Mouse (Mus musculus): ENCODE data around the gene Ctnnbl1.
A peak's percentile ranks its signal among the peaks of the same experiment; 100 is the strongest.

Gene Ctnnbl1

DNA sequence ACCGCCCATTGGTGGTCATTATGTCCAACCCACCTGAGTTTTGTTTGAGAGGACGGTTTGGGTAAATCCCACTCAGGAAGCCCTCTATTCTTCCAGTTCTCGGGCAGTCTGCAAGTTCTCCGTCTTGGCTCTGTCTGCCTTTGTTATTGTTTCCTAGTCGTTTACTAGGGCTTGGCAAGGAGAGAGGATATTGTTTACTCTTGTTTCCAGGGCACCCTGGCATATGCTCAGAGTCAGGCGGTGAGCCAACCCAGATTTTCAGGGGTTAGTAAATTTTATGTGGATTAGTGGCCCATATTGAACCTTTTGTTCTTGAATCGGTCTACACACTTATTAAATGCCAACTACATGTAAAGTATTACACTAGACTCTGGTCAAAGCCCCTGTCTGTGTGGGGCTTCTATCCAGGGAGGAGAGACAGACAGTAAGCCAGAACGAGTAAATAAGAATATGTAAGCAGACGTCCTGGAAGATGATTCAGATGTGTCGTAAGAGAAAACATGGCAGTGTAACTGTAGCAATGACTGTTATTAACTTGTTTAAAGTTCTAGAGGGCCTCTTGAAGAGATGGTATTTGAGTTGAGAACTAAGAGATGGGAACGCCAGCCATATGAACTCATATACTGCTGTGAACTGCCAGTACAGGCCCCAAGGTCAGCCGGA lies 13.9 kb downstream of the Ctnnbl1 start:
- peak; percentile 46 for DNase-seq (ENCODE audit: low spot score)

DNA sequence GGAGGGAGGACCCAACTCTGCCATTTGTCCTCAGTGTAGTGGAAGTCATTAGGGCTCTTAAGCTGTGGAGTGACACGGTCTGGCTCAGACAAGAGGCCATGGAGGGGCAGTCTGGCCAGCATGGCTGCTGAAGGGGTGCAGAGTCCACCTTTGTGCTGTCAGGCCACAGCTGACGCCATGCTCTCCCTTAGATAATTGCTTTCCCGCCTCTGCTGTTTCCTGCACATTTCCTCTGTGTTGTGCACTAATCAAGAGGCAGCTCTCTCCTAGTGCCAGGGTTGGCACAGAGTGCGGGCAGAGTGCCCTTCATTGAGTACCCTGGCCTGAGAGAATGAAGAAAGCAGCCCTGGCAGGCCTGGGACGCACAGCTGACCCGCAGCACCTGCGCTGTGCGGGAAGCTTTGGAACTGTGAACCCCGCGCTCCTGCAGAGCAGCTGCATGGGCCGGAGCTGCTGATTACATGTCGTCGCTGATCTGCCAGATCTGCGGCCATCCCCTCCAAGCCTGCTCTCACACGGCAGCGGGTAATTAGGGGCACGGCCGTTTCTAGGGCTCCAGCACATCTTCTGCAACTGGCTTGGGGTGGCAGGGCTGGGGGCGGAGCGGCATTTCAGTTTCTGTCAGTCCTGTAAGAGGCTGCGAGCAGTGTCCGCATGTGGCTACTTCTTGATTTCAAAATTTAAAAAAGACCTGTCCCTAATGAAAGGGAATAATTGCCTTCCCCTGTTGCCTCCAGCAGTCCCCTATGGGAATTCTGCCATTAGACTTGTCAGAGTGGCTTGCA lies 14.6 kb downstream of the Ctnnbl1 start:
- DNase-seq (ENCODE audit: low spot score): peak; percentile 32

- DNase-seq (ENCODE audit: low spot score): no peak
Measured at GRCm38 (mm10) chr2:157752374-157752743, 15.2 kb downstream of the Ctnnbl1 start.

DNA sequence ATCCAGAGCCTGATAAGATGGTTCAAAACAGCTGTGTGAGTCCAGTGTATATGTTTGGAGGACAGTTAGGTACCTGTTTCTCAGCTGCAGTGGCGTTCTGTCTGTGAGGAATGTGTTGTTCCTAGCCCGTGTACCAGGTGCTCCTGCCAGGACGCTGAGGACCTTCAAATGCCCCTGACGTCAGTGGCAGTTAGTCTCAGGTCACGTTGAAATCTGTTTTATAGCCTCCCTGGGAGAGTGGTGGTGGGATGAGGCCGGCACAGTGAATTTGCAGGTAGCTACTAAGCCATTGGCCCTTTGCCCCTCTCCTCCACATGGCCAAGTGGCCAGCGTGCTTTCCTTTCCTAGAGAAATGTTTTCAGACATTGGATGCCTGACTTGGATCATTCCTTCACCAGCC lies 18.6 kb downstream of the Ctnnbl1 start:
- DNase-seq (ENCODE audit: low spot score): no peak

GRCm38 (mm10) chr2:157756193-157756592 lies 19.0 kb downstream of the Ctnnbl1 start:
- DNase-seq (ENCODE audit: low spot score): no peak

- no peak for DNase-seq (ENCODE audit: low spot score)
Measured at GRCm38 (mm10) chr2:157758395-157758794, 21.2 kb downstream of the Ctnnbl1 start.

DNA sequence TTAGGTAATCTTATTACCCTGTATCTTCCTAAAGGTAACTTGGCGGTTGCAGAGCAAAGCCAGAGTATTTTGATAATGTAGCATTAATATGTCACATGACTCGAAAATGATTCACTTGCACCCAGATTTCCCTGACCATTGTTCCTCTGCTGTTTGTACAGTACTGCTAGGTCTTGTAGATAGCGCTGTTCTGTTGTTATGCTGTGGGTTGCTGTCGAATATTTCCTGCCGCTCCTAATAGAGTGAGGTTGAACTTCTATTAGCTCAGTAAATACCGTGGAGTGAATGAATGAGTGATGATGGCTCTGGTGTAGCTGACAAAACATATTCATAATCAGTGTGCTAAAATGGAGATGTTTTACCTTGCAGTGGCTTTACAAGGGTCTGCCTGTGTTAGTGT lies 22.5 kb downstream of the Ctnnbl1 start:
- no peak for DNase-seq (ENCODE audit: low spot score)

GRCm38 (mm10) chr2:157762903-157763302 lies 25.7 kb downstream of the Ctnnbl1 start:
- DNase-seq (ENCODE audit: low spot score): no peak

GRCm38 (mm10) chr2:157766591-157766990 lies 29.4 kb downstream of the Ctnnbl1 start:
- no peak for DNase-seq (ENCODE audit: low spot score)

GRCm38 (mm10) chr2:157768682-157769429 lies 31.7 kb downstream of the Ctnnbl1 start:
- DNase-seq (ENCODE audit: low spot score): no peak

- DNase-seq (ENCODE audit: low spot score): no peak
Measured at GRCm38 (mm10) chr2:157770761-157771160, 33.6 kb downstream of the Ctnnbl1 start.

GRCm38 (mm10) chr2:157773661-157774060 lies 36.5 kb downstream of the Ctnnbl1 start:
- no peak for DNase-seq (ENCODE audit: low spot score)

GRCm38 (mm10) chr2:157775957-157776356 lies 38.8 kb downstream of the Ctnnbl1 start:
- DNase-seq (ENCODE audit: low spot score): no peak

- DNase-seq (ENCODE audit: low spot score): no peak
Measured at GRCm38 (mm10) chr2:157780956-157781355, 43.8 kb downstream of the Ctnnbl1 start.

DNA sequence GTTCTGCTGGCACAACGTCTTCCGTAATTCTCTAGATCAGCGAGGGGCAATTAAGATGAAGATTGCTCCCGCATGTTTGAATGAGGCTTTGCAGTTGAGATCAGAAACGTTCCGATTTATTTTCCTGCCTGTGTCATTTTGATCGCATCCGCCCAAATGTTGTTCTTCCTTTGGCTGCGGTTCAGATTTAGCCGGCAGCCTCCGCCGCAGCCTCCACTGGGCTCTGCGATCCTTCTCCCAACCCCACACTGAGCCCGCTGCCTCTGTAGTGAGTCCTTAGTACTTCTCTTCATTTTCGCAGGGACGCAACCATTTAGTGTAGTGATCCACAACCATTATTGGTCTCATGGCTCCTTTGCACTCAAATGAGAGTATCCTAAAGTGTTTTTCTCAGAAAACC lies 46.0 kb downstream of the Ctnnbl1 start:
- DNase-seq (ENCODE audit: low spot score): no peak

DNA sequence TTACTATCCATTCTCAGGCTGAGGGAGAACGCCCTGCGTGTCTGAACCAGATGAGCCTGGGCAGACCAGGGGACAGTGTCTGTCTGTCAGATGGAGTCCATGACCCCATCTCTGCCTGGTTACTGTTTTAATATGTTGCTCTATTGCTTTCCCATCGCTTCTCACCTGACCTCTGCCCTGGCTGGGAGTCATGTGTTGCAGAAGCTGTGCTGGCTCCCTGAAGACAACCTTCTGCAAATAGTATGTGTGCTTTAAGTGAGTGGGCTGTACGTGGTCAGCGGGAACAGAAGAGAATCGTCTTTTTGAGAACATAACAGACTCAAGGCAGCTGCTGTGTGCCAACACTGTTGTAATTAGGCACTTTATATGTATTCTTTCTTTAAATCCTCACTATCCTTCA lies 47.0 kb downstream of the Ctnnbl1 start:
- DNase-seq (ENCODE audit: low spot score): no peak

GRCm38 (mm10) chr2:157784647-157785046 lies 47.4 kb downstream of the Ctnnbl1 start:
- DNase-seq (ENCODE audit: low spot score): no peak

DNA sequence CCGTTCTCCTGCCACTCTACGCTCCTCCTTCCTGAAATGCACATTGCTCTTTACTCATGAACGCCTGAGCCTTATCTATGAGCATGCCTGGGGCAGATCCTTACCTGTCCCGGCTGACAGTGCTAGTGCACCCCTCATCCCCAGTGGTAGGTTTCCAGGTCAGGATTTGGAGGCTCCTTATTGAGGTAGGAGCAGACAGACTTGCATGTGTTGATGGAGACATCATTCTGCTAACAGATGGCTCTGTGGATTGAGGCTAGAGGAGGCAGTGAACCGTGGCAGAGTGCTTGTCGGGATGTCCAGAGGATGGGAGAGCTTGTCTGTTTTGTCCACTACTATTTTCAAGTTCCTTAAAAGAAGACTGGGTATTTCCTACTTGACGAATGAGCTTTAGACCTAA lies 52.0 kb downstream of the Ctnnbl1 start:
- no peak for DNase-seq (ENCODE audit: low spot score)

GRCm38 (mm10) chr2:157790836-157791495 lies 53.8 kb downstream of the Ctnnbl1 start:
- DNase-seq (ENCODE audit: low spot score): no peak

DNA sequence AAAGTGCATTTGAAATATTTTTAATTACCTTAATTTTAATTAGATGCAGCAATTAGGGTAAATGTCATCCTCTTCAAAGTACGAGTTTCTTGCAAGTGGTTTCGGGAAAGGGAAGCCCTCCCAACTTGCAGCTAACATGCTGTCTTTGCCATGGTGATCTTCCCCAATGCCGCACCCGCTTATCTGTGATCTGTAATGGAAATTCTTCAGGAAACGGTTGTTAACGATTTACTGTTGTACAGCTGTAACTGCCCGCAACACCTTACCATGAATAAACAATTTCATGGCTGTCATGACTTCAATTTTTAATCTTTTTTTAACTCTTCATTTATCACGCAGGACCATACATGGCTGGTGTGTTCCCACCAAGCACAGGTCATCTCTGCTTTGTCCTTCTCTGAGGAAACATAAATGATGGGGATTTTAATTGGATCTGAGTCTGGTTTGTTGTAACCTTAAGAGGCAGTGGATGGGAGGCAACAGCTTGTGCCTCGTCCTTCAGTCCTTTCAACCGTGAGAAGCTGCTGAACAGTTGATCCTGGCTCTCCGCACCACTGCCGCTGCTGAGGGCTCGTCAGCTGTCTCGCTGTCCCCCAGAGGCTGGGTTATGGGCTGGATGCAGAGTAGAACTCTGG lies 54.4 kb downstream of the Ctnnbl1 start:
- no peak for DNase-seq (ENCODE audit: low spot score)

GRCm38 (mm10) chr2:157792840-157793552 lies 55.8 kb downstream of the Ctnnbl1 start:
- no peak for DNase-seq (ENCODE audit: low spot score)
